Mouse (Mus musculus) heart, embryonic 11.5 days (tissue): Measurements from ENCODE around the gene E2f1. TPM values are rescaled to one million over a fixed set of nuclear protein-coding genes. Genes with fewer than 3 reads are reported as not detected.

Experiments
- ATAC-seq: fragments of 200-750 bp; cut with Nextera tagmentation; replicated peaks from 2 replicates; pipeline ENCODE4 v1.8.0; 2017; ENCODE audit warnings: moderate library complexity; ENCODE audit not compliant: insufficient number of reproducible peaks, low FRiP score, low TSS enrichment
- H3K27ac ChIP-seq: fragments of 300-500 bp; sonication (generic); 2 replicates; pipeline ENCODE4 v1.5.1; 2014; ENCODE audit warnings: mild to moderate bottlenecking, low read depth, low read length
- H3K27me3 ChIP-seq: fragments of 300-500 bp; sonication (generic); 2 replicates; pipeline ENCODE4 v1.6.1; 2014; ENCODE audit warnings: mild to moderate bottlenecking, low read length, mixed read lengths; ENCODE audit not compliant: control insufficient read depth, insufficient read depth
- H3K36me3 ChIP-seq: fragments of 300-500 bp; sonication (generic); 2 replicates; pipeline ENCODE4 v1.6.1; 2014; ENCODE audit warnings: mild to moderate bottlenecking, low read length, moderate library complexity, mixed read lengths; ENCODE audit not compliant: control insufficient read depth, insufficient read depth
- H3K4me1 ChIP-seq: fragments of 300-500 bp; sonication (generic); 2 replicates; pipeline ENCODE4 v1.6.1; 2014; ENCODE audit warnings: low read length; ENCODE audit not compliant: control insufficient read depth, insufficient read depth
- H3K4me2 ChIP-seq: fragments of 300-500 bp; sonication (generic); 2 replicates; pipeline ENCODE4 v1.6.1; 2014; ENCODE audit warnings: mild to moderate bottlenecking, moderate library complexity
- H3K4me3 ChIP-seq: fragments of 300-500 bp; sonication (generic); 2 replicates; pipeline ENCODE4 v1.5.1; 2014; ENCODE audit warnings: low read depth, low read length
- H3K9ac ChIP-seq: fragments of 300-500 bp; sonication (generic); 2 replicates; pipeline ENCODE4 v1.6.1; 2014; ENCODE audit warnings: mild to moderate bottlenecking, low read depth, low read length, moderate library complexity
- H3K9me3 ChIP-seq: fragments of 300-500 bp; sonication (generic); replicated peaks from 2 replicates; pipeline ENCODE4 v1.6.1; 2016; ENCODE audit warnings: low read length; ENCODE audit not compliant: control insufficient read depth
- WGBS: fragments of 180-500 bp; shearing (Covaris S2); extraction: QIAGEN DNeasy Blood & Tissue Kit; methylation state at CpG from one replicate; pipeline ENCODE4 v1.1.7; 2014; ENCODE audit not compliant: insufficient replicate concordance; 5-methylcytosine and 5-hydroxymethylcytosine counted together
- polyA plus RNA-seq: library from polyadenylated mRNA; unstranded; fragments of >200 nt; fragmentation: Nextera tagmentation; extraction: Ambion mirVana; gene quantifications from 2 replicates; pipeline ENCODE4 v1.2.1, GENCODE M21; 2014

The E2f1 gene
- polyA plus RNA-seq = 6.5 and 7.8 TPM in 2 replicates

DNA sequence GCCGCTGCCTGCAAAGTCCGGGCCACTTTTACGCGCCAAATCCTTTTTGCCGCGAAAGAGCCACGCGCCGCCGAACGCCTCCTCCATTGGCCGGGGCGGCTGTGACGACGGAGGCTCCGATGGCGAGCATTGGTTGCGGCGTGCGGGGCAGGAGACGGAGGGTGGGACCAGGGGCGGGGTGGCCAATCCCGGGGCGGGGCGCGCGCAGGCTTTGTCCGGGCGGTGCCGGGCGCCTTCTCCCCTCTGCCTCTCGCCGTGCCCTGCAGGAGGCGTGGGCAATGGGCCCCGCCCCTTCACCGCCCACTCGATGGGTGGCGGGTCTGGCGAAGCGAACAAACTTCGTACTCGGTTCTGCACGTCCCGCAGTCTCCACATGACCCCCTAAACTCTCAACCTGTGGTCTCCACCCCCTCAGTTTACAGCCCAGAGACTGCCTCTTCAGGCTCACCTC is at the start of gene E2f1:
Gene E2f1 (minus strand): TSS at position 57 of the 451 bp plus-strand sequence.
- peaks cover 17% of the 10 kb centered on the region for H3K4me1 ChIP-seq
- H3K9me3 ChIP-seq = no peaks in the 10 kb centered on the region
- under 1% methylated on average over 43 of the region's 44 CpGs for WGBS
- ATAC-seq = peak; percentile 98
- peak within 1 kb of the TSS; percentile 83 for H3K4me2 ChIP-seq
- peak within 1 kb of the TSS; percentile 85 for H3K27ac ChIP-seq
- no peaks in the 10 kb centered on the region for H3K27me3 ChIP-seq
- H3K36me3 ChIP-seq = no peaks in the 10 kb centered on the region
- peak within 1 kb of the TSS; percentile 80 for H3K4me3 ChIP-seq
- H3K9ac ChIP-seq = peak within 1 kb of the TSS; percentile 82

- H3K27me3 ChIP-seq = no peaks in the 10 kb centered on the region
- ATAC-seq = no peak
- no peak overlapping the region for H3K4me3 ChIP-seq
- no peak overlapping the region for H3K9ac ChIP-seq
- H3K9me3 ChIP-seq = no peaks in the 10 kb centered on the region
- H3K27ac ChIP-seq = no peak overlapping the region
- no peak overlapping the region for H3K4me2 ChIP-seq
- H3K4me1 ChIP-seq = peaks cover 7% of the 10 kb centered on the region; the same call in 1 of the 2 replicates
- WGBS = 83% methylated on average over 3 of the region's 3 CpGs
- no peaks in the 10 kb centered on the region for H3K36me3 ChIP-seq
Observed at GRCm38 (mm10) chr2:154617061-154617460, 47.4 kb upstream of the E2f1 start.

DNA sequence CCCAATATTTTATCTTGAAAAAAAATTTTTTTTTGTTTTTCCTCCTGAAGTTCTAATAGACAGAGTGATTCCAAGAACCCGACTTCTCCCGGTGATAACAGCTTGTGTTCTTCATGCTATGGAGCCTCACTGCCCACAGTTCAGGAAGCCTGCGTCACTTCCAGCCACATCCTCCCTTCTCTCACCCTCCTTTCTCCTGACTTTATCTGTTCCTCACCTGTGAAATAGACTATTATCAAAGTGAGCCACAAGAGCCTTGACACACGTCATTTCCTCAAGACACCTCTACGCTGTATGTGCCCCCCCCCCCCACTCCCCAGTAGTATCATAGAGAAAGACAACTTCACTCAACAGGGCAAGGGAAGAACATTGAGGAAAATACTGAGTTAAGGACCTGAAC is 46.0 kb upstream of the E2f1 start:
- Histone ChIP-seq H3K4me3 (no peak overlapping the region), H3K27ac (no peak overlapping the region)

DNA sequence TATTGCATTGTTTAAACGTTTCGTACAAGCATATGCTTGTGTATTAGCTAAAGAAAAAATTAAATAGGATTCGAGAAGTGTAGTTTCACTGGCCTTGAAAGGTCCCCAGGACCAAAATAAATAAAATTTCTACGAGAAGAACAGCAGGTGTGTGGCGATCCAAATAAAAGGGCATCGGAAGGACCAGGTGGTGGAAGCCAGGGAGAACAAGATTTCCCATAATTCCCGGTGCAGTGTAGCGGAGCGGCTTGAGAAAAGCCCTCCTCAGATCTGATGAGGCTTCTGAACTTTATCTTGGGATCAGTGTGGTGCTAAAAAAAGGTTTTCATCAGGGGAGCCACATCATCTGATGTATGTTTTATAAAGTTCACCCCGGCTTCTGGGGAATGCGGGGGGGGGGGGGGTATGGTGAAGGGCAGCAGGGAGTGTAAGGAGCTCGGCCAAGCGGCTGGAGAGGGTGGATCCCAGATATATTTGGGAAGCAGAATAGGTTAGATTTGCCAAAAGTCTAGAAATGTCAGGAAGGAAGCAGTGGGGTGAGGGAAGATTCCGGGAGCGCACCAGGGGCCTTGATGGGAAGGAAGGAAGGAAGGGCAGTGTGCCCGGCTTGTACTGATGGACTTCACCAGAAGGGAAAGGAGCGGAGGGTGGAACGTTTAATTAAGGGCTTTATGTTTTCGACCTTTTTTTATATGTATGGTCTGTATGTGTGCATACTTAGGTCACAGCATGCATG is 45.3 kb upstream of the E2f1 start:
- H3K27me3 ChIP-seq = no peaks in the 10 kb centered on the region
- H3K36me3 ChIP-seq = no peaks in the 10 kb centered on the region
- H3K27ac ChIP-seq = no peak overlapping the region
- peaks cover 4% of the 10 kb centered on the region; the same call in 1 of the 2 replicates for H3K4me1 ChIP-seq
- no peak overlapping the region for H3K4me3 ChIP-seq
- H3K4me2 ChIP-seq = peak overlapping the region; percentile 38; the same call in 1 of the 2 replicates
- no peaks in the 10 kb centered on the region for H3K9me3 ChIP-seq
- 60% methylated on average over 19 of the region's 19 CpGs for WGBS
- no peak for ATAC-seq
- no peak overlapping the region for H3K9ac ChIP-seq

More for the DNA sequence above, 46.0 kb upstream of the E2f1 start:
- Histone ChIP-seq H3K4me1 (peaks cover 4% of the 10 kb centered on the region; the same call in 1 of the 2 replicates), H3K4me2 (no peak overlapping the region), H3K36me3 (no peaks in the 10 kb centered on the region), H3K27me3 (no peaks in the 10 kb centered on the region), H3K9ac (no peak overlapping the region), H3K9me3 (no peaks in the 10 kb centered on the region)
- WGBS = 69% methylated on average over 5 of the region's 5 CpGs
- no peak for ATAC-seq

DNA sequence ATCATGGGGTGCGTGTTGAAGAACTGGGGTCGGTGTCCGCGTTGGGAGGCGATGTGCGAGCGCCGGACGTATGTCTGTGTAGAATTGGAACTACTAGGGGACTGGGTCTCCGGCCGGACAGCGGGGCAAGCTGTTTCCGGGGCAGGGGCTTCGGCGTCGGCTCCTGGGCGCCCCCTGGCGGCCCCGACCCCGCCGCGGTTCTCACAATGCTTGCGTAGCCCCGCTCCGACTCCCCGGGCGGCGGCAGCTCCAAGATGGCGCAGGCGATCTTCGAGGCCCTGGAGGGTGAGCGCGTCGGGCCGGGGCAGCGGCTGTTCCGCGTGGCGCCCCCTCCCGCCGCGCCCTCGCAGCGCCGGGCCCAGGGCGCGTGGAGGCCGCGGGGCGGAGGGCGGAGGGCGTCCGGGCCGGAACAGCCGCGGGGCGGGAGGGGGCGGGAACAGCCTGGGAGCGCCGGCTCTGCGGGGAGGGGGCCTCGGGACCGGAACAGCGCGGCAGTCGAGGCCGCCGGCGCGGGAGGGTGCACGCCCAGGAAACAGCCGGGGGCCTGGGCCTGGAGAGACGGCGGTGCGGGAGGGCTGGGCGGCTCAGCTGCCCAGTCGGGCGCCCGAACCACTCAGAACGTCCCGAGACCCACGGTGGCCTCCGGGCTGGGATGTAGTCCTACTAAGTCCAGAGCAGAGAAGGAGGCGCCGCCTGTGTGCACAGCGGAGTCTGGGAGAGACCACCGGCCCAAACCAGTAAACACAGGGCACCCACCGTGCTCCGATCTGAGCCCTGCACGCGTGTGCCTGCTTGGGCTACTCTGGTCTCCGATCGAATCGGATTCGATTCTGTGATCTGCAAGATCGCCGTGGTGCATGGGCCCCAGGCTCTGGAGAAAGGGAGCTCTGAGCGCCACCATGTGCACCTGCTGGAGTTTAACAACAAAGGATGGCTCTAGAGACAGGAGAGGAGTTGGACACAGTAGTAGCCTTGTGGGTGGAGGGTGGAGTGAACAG is 43.7 kb upstream of the E2f1 start, which contains the start of the genes Zfp341 and 4930519P11Rik:
Gene Zfp341 (plus strand): TSS at position 180 of the 998 bp plus-strand sequence.
Gene 4930519P11Rik (minus strand): TSS at position 320 of the 998 bp plus-strand sequence.
- peak; percentile 89 for ATAC-seq
- Histone ChIP-seq H3K27ac (peak within 1 kb of the TSS; percentile 88), H3K4me3 (peak within 1 kb of the TSS; percentile 50), H3K4me2 (peak within 1 kb of the TSS; percentile 67), H3K36me3 (no peaks in the 10 kb centered on the region), H3K27me3 (peaks cover 3% of the 10 kb centered on the region; the same call in 1 of the 2 replicates), H3K9me3 (no peaks in the 10 kb centered on the region), H3K9ac (peak within 1 kb of the TSS; percentile 75), H3K4me1 (peaks cover 4% of the 10 kb centered on the region; the same call in 1 of the 2 replicates)
- WGBS = under 1% methylated on average over 90 of the region's 98 CpGs

DNA sequence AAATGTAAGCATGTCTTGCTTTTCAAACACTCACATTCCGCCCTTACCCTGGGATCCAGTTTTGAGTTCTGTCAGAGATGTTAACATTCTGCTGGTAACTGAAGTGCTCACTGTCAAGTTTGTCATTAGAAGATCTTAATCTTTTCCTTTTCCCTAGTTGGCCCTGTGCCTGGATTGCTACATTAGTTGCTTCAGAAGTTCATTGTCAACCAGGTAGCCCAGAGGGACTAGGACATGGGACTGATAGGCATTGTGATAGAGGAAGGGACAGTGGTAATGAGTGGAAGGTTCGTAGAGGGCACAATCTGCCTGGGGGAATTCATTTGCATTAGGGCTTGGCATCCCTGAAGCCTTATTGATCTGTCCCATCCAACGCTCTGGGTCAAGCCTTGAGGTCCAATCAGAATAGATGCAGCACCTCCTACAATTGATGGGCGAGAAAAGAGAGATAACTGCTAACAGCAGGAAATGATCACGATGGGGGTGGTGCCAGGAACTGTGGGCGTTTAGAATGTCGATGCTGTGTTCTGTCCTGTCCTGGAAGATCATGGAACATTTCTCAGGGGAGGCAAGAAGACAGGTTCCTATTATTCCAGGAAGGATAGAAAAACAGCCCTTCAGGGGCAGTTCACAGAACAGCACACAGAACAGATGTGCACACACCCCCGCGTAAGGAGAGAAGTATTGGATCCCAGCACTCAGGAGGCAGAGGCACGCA is 39.5 kb upstream of the E2f1 start:
- Histone ChIP-seq H3K36me3 (no peaks in the 10 kb centered on the region), H3K9me3 (no peaks in the 10 kb centered on the region), H3K4me2 (no peak overlapping the region), H3K9ac (no peak overlapping the region), H3K27me3 (peaks cover 5% of the 10 kb centered on the region; the same call in 1 of the 2 replicates), H3K4me1 (no peaks in the 10 kb centered on the region; the same call in 1 of the 2 replicates), H3K27ac (no peak overlapping the region), H3K4me3 (no peak overlapping the region)
- WGBS = 55% methylated on average over 10 of the region's 10 CpGs
- no peak for ATAC-seq

DNA sequence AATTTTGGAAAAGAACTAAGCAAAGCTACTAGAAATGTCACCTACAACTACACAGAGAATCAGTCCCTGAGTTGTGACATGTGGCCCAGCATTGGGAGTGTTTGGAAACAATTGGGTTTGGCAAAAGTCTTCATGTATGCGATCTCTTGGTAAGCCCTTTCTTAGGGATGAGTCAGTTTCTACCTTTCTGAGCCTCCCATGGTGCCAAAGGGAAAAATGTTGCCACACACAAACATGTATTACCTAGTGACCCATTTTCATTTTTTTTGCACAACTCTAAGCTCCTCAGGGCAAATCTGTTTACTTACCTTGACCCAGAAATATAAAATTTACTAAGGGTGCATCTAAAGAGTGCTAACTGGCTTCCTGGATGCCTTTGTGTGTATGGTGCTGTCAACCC is 37.3 kb upstream of the E2f1 start:
- no peaks in the 10 kb centered on the region for H3K36me3 ChIP-seq
- no peak for ATAC-seq
- no peaks in the 10 kb centered on the region for H3K9me3 ChIP-seq
- WGBS = 69% methylated on average over 1 of the region's 1 CpGs
- peaks cover 5% of the 10 kb centered on the region; the same call in 1 of the 2 replicates for H3K27me3 ChIP-seq
- H3K4me2 ChIP-seq = no peak overlapping the region
- H3K9ac ChIP-seq = no peak overlapping the region
- no peak overlapping the region for H3K4me3 ChIP-seq
- H3K27ac ChIP-seq = no peak overlapping the region
- no peaks in the 10 kb centered on the region for H3K4me1 ChIP-seq
